Mouse (Mus musculus): ENCODE results near the gene Ifitm10.

DNA sequence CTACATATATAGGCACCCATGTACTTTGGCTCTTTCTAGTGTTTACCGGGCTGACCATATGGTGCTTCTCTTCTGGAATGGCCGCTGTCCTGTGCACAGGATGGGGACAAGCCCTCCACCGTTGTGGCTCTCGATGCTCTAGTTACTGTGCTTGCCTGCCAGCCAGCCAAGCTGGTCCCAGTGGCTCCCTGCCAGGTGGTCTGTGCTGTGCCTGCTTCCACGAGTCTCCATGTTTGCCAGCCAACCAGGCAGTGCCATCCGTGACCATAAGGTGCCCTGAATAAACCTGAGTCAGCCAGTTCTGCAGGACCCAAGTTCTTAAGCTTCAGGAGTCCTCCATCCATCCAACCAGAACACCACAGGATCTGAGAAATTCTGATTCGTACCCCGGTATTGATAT lies 38.4 kb downstream of the Ifitm10 start:
- no peak for TF ChIP-seq ZNF384 (IDR thresholded peaks at IDR 0.05; ENCODE audit: low read depth, low read length)
- TF ChIP-seq CHD2 (IDR thresholded peaks at IDR 0.05; ENCODE audit: low read depth, low read length): no peak
- TF ChIP-seq ZC3H11A (IDR thresholded peaks at IDR 0.05; ENCODE audit: borderline replicate concordance, low read depth, low read length): no peak
- TF ChIP-seq MAFK (IDR thresholded peaks at IDR 0.05; ENCODE audit: insufficient read depth, low read depth, low read length): no peak
- no peak for TF ChIP-seq HCFC1 (IDR thresholded peaks at IDR 0.05; ENCODE audit: borderline replicate concordance, insufficient read depth, low read length)
